ENCODE assay signal across 8 mouse cellular contexts in genomic region chr10:12869029-12869671, GRCm38 (mm10). TPM values are rescaled to one million over a fixed set of nuclear protein-coding genes. Genes with fewer than 3 reads are reported as not detected.
DNase-seq lines count a peak whose midpoint lies in the region; ATAC-seq and TF ChIP-seq lines count a peak whose summit lies in the region.

Gene Utrn (minus strand): TSS chr10:12869365.

- peak within 1 kb of the TSS; percentile 95 for H3K4me2 ChIP-seq in embryonic facial prominence, embryonic 13.5 days
- H3K4me2 ChIP-seq in liver, embryonic 13.5 days, result peak within 1 kb of the TSS; percentile 95
- H3K4me2 ChIP-seq in stomach, postnatal 0 days (replicated peaks; ENCODE audit: low read depth), result peak within 1 kb of the TSS; percentile 81

- TF ChIP-seq EP300 in stomach, postnatal 0 days (optimal IDR thresholded peaks at IDR 0.05), result peak; percentile 27

- no peaks in the 10 kb centered on the region for H3K27me3 ChIP-seq in embryonic facial prominence, embryonic 13.5 days
- H3K27me3 ChIP-seq in liver, embryonic 13.5 days, result peaks cover 7% of the 10 kb centered on the region; the same call in 1 of the 2 replicates
- no peaks in the 10 kb centered on the region for H3K27me3 ChIP-seq in stomach, postnatal 0 days (ENCODE audit: control insufficient read depth, insufficient read depth, low read length)

- peak; percentile 83 for DNase-seq in A20 (ENCODE audit: low read depth, low spot score)
- peak; percentile 89 for DNase-seq in adrenal gland, postnatal 25 days
- peak; percentile 88 for DNase-seq in heart, adult 8-10 months (ENCODE audit: low spot score)
- DNase-seq in kidney, adult 9 months, result peak; percentile 73
- peak; percentile 64 for DNase-seq in liver, embryonic 13.5 days
- peak; percentile 33 to 35 for DNase-seq in natural killer cell, adult 2 months (ENCODE audit: low spot score in 2 of 2)
- peak; percentile 93 for DNase-seq in stomach, postnatal 0 days (ENCODE audit: low spot score)

- peak; percentile 87 for ATAC-seq in embryonic facial prominence, embryonic 13.5 days (ENCODE audit: insufficient number of reproducible peaks, insufficient read depth, low FRiP score, low TSS enrichment, low read depth)
- peak; percentile 78 for ATAC-seq in liver, embryonic 13.5 days (ENCODE audit: low read depth)
- peak; percentile 90 for ATAC-seq in stomach, postnatal 0 days (ENCODE audit: low FRiP score, low TSS enrichment)

- TF ChIP-seq CTCF in stomach, postnatal 0 days (IDR thresholded peaks at IDR 0.05; ENCODE audit: low read depth), result no peak

- no peaks in the 10 kb centered on the region for H3K36me3 ChIP-seq in embryonic facial prominence, embryonic 13.5 days
- H3K36me3 ChIP-seq in liver, embryonic 13.5 days, result no peaks in the 10 kb centered on the region
- no peaks in the 10 kb centered on the region for H3K36me3 ChIP-seq in stomach, postnatal 0 days (ENCODE audit: control insufficient read depth, insufficient read depth, low read length)

- H3K4me3 ChIP-seq in embryonic facial prominence, embryonic 13.5 days, result peak within 1 kb of the TSS; percentile 72
- H3K4me3 ChIP-seq in liver, embryonic 13.5 days (replicated peaks), result peak within 1 kb of the TSS; percentile 73
- peak within 1 kb of the TSS; percentile 75 for H3K4me3 ChIP-seq in stomach, postnatal 0 days (ENCODE audit: low read depth, low read length)

- H3K9me3 ChIP-seq in embryonic facial prominence, embryonic 13.5 days, result no peaks in the 10 kb centered on the region
- no peaks in the 10 kb centered on the region for H3K9me3 ChIP-seq in liver, embryonic 13.5 days (replicated peaks)
- H3K9me3 ChIP-seq in stomach, postnatal 0 days (ENCODE audit: control insufficient read depth, low read length), result no peaks in the 10 kb centered on the region

- H3K9ac ChIP-seq in embryonic facial prominence, embryonic 13.5 days, result peak within 1 kb of the TSS; percentile 93
- peak within 1 kb of the TSS; percentile 76 for H3K9ac ChIP-seq in liver, embryonic 13.5 days
- peak within 1 kb of the TSS; percentile 86 for H3K9ac ChIP-seq in stomach, postnatal 0 days (ENCODE audit: low read length)

- under 1% methylated on average over 76 of the region's 77 CpGs for WGBS in embryonic facial prominence, embryonic 13.5 days
- under 1% methylated on average over 71 of the region's 77 CpGs for WGBS in liver, embryonic 13.5 days (ENCODE audit: insufficient replicate concordance)
- WGBS in stomach, postnatal 0 days, result 0% methylated on average over 48 of the region's 77 CpGs

- H3K27ac ChIP-seq in embryonic facial prominence, embryonic 13.5 days, result peak within 1 kb of the TSS; percentile 95
- H3K27ac ChIP-seq in liver, embryonic 13.5 days, result peak within 1 kb of the TSS; percentile 81
- peak within 1 kb of the TSS; percentile 95 for H3K27ac ChIP-seq in stomach, postnatal 0 days (replicated peaks)

- H3K4me1 ChIP-seq in embryonic facial prominence, embryonic 13.5 days, result peaks cover 18% of the 10 kb centered on the region
- peaks cover 34% of the 10 kb centered on the region for H3K4me1 ChIP-seq in liver, embryonic 13.5 days (replicated peaks)
- peaks cover 4% of the 10 kb centered on the region; the same call in 1 of the 2 replicates for H3K4me1 ChIP-seq in stomach, postnatal 0 days (replicated peaks; ENCODE audit: control insufficient read depth, insufficient read depth)

RNA-seq across cellular contexts. Expression of gene Utrn, which starts in this region (rescaled TPM):
- 91.5 and 114 TPM in 2 replicates for total RNA-seq in adrenal gland, postnatal 25 days (2021)
- 101 and 102 TPM in 2 replicates for polyA plus RNA-seq in embryonic facial prominence, embryonic 13.5 days (2015; fragmentation: Nextera tagmentation; extraction: Ambion mirVana)
- 10 to 100 TPM; 59.3 to 75.7 (median 71.0) TPM for total RNA-seq in heart, adult 8-10 months (2022)
- 9.2 and 9.7 TPM in 2 replicates for polyA plus RNA-seq in liver, embryonic 13.5 days (2015; fragmentation: Nextera tagmentation; extraction: Ambion mirVana)
- 33.8 and 40.4 TPM in 2 replicates for polyA plus RNA-seq in stomach, postnatal 0 days (2015; fragmentation: Nextera tagmentation; extraction: Ambion mirVana)

Comparison
In these comparisons a context has a peak if more than half of its experiments do, and no peak if none do; other contexts are left out.
1. Peak in every context shown above with its lines: DNase-seq, ATAC-seq, H3K4me3 ChIP-seq and H3K27ac ChIP-seq.
2. DNase-seq: peak in every context shown above with its lines; median percentile 93 in stomach, postnatal 0 days; 89 in adrenal gland, postnatal 25 days; 88 in heart, adult 8-10 months; 83 in A20; 73 in kidney, adult 9 months; 64 in liver, embryonic 13.5 days; 34 in natural killer cell, adult 2 months.